Mouse (Mus musculus) heart, adult 2 months (tissue): ENCODE results near the gene Neurl2. TPM values are rescaled to one million over a fixed set of nuclear protein-coding genes. Genes with fewer than 3 reads are reported as not detected.
"Not testable (repeated sequence)": the region's sequence is repeated elsewhere in the genome, so short reads cannot be mapped to it uniquely, and the experiment has no call there.

Experiments used
- DNase-seq, 2 experiments: peaks; one replicate each; pipeline ENCODE4 v3.0.0; 2021
- H3K27ac ChIP-seq: fragments of 200-600 bp; 2 replicates; pipeline ENCODE4 v1.8.1; 2022
- H3K27me3 ChIP-seq: fragments of 200-500 bp; 2 replicates; pipeline ENCODE4 v1.6.1; 2012; ENCODE audit warnings: mild to moderate bottlenecking, low read length, inconsistent platforms, mixed read lengths; ENCODE audit not compliant: control insufficient read depth, insufficient read depth
- H3K36me3 ChIP-seq: fragments of 200-500 bp; 2 replicates; pipeline ENCODE4 v1.6.1; 2012; ENCODE audit warnings: low read length, inconsistent platforms; ENCODE audit not compliant: control insufficient read depth, insufficient read depth
- H3K4me1 ChIP-seq: fragments of 200-500 bp; 2 replicates; pipeline ENCODE4 v1.6.1; 2011; ENCODE audit warnings: low read length; ENCODE audit not compliant: control insufficient read depth, insufficient read depth
- H3K4me3 ChIP-seq: fragments of 200-600 bp; 2 replicates; pipeline ENCODE4 v1.8.1; 2022
- H3K79me2 ChIP-seq: fragments of 200-500 bp; replicated peaks from 2 replicates; pipeline ENCODE4 v1.6.1; 2012; ENCODE audit warnings: mild to moderate bottlenecking, inconsistent platforms, low read length, moderate library complexity, mixed read lengths; ENCODE audit not compliant: control insufficient read depth, insufficient read depth
- H3K9ac ChIP-seq: fragments of 200-500 bp; 2 replicates; pipeline ENCODE4 v1.6.1; 2012; ENCODE audit warnings: low read depth, mild to moderate bottlenecking, control low read depth, inconsistent platforms, low read length, mixed read lengths
- CTCF ChIP-seq: fragments of 200-600 bp; IDR thresholded peaks from 2 replicates; pipeline ENCODE4 v1.8.1; 2022; ENCODE audit warnings: antibody characterized with exemption, mild to moderate bottlenecking, moderate library complexity
- EP300 ChIP-seq: fragments of 200-500 bp; IDR thresholded peaks from 2 replicates; pipeline ENCODE4 v1.6.1; 2011; ENCODE audit warnings: low read depth, low read length, control low read depth; ENCODE audit not compliant: insufficient read depth
- POLR2A ChIP-seq: fragments of 200-500 bp; IDR thresholded peaks from 2 replicates; pipeline ENCODE4 v1.6.1; 2011; ENCODE audit warnings: mild to moderate bottlenecking, low read depth, low read length, control low read depth; ENCODE audit not compliant: insufficient read depth
- WGBS: fragments of 180-500 bp; shearing (Covaris S2); methylation state at CpG from one replicate; pipeline ENCODE4 v1.1.7; 2018; 5-methylcytosine and 5-hydroxymethylcytosine counted together
- intact Hi-C: fragments of 180-260 bp; cut with DNase I; formaldehyde crosslinking; loops from one replicate; pipeline ENCODE4 v1.15.1; 2025
- polyA plus RNA-seq: library from polyadenylated mRNA; depleted of rRNA; stranded (reverse); fragments of >200 nt; gene quantifications from 2 replicates; pipeline ENCODE4 v1.2.3, GENCODE M21; 2012
- total RNA-seq, 2 experiments: library from RNA; stranded (reverse); gene quantifications; 2 replicates each; pipeline ENCODE4 v1.2.3; 2021

Gene Neurl2
- total and polyA plus RNA-seq, 3 experiments, result 47.2 to 54.8 (median 49.2) TPM

DNA sequence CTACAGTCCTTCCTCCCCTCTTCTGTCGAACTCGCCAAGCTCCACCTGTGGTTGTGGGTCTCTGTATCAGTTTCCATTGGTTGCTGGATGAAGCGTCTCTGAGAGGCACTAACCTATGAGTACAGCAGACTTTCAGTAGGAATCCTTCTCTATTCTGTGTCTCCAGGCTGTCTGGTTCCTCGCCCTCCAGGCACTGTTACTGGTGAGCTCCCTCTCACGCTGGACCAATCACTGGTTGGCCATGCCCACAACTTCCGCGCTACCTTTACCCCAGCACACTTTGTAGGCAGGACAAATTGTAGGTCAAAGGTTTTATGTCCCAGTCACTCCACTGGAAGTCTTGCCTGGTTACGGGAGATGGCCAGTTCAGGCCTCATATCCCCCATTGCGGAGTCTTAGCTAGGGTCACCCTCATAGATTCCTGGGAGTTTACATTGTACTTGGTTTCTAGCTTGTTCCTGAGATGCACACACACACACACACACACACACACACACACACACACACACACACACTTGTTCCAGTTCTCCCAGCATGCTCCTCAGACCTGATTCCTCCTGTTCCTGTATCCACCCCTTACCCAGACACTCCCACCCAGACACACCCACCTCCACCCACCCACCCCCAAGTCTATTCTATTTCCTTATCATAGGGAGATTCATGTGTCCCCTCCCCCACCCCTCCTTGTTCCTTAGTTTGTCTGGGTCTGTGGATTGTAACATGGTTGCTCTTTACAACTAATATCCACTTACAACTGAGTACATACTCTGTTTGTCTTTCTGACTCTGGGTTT, 26.6 kb upstream of the Neurl2 start:
- H3K36me3 ChIP-seq, result no peaks in the 10 kb centered on the region
- H3K27ac ChIP-seq, result no peak overlapping the region
- intact Hi-C loops, result no loop called here
- H3K4me1 ChIP-seq, result peaks cover 12% of the 10 kb centered on the region
- DNase-seq, result no peak
- H3K27me3 ChIP-seq, result no peaks in the 10 kb centered on the region
- H3K79me2 ChIP-seq, result no peaks in the 10 kb centered on the region
- WGBS, result 85% methylated on average over 9 of the region's 9 CpGs
- H3K9ac ChIP-seq, result no peak overlapping the region
- no peak for TF ChIP-seq EP300
- no peak overlapping the region for H3K4me3 ChIP-seq

GRCm38 (mm10) chr2:164859155-164859554, 25.9 kb upstream of the Neurl2 start:
- DNase-seq, result no peak
- TF ChIP-seq EP300 (no peak), CTCF (no peak), POLR2A (no peak)
- no peak overlapping the region for H3K9ac ChIP-seq
- WGBS, result 72% methylated on average over 2 of the region's 2 CpGs
- no peaks in the 10 kb centered on the region for H3K36me3 ChIP-seq
- no peaks in the 10 kb centered on the region for H3K79me2 ChIP-seq
- no peak overlapping the region for H3K27ac ChIP-seq
- peaks cover 12% of the 10 kb centered on the region for H3K4me1 ChIP-seq
- no peaks in the 10 kb centered on the region for H3K27me3 ChIP-seq
- H3K4me3 ChIP-seq, result no peak overlapping the region
- intact Hi-C loops, result no loop called here

DNA sequence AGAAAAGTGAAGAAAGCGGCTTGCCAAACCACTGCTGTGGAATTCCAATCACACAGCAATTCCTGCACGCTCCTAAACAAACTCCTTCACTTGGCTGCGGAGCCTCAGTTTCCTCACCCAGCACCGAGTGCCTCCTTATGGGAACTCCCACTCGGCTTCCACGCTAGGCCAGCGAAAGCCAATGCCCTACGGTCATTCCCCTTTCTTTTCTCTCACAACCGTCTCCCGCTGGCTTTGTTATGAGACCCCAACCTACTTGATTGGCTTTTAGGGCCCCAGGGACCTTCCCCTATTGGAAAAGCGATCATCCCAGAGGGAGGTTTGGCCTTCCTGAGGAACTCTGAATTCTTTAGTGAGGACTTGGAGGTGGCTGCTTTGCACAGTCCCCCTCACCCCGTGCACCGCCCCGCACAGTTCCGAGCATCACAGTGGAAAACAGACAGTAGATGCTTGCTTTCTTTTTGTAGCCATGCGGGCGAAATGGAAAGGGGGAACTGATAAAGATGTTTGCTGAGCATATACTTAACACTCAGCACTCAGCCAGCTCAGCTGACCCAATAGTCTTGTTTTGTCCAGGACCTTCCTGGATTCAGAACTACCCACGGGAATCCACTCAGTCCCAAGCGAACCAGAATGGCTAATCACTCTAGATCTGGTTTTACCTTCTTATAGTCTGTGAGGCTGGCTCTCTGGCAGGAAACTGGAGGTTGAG, 24.7 kb upstream of the Neurl2 start:
- Histone ChIP-seq H3K27me3 (no peaks in the 10 kb centered on the region), H3K79me2 (no peaks in the 10 kb centered on the region), H3K4me3 (peak overlapping the region; percentile 47), H3K27ac (peak overlapping the region; percentile 83), H3K36me3 (no peaks in the 10 kb centered on the region), H3K4me1 (peaks cover 12% of the 10 kb centered on the region), H3K9ac (peak overlapping the region; percentile 67)
- 23% methylated on average over 19 of the region's 19 CpGs for WGBS
- no peak for TF ChIP-seq EP300
- no peak for TF ChIP-seq POLR2A
- no peak for TF ChIP-seq CTCF
- no peak for DNase-seq
- intact Hi-C loops, result loop anchor here (2.0 kb wide), 1 partner anchor 21 kb away; the partner anchor contains the start of gene Pcif1

- H3K27me3 ChIP-seq, result no peaks in the 10 kb centered on the region
Measured at GRCm38 (mm10) chr2:164857101-164857821, 24.0 kb upstream of the Neurl2 start, which contains the start of gene Pltp. Pltp (minus strand) TSS chr2:164857711.

GRCm38 (mm10) chr2:164856309-164857100, 23.2 kb upstream of the Neurl2 start:
- no peaks in the 10 kb centered on the region for H3K79me2 ChIP-seq
- WGBS, result 3% methylated on average over 42 of the region's 42 CpGs
- peak overlapping the region; percentile 67 for H3K9ac ChIP-seq
- peaks cover 4% of the 10 kb centered on the region; the same call in 1 of the 2 replicates for H3K4me1 ChIP-seq
- TF ChIP-seq POLR2A, result no peak
- TF ChIP-seq CTCF, result peak; percentile 32; the same call in 1 of the 2 replicates
- TF ChIP-seq EP300, result no peak
- peak; percentile 49 to 63 for DNase-seq
- H3K4me3 ChIP-seq, result peak overlapping the region; percentile 47
- intact Hi-C loops, result loop anchor here (2.0 kb wide), 1 partner anchor 22 kb away; the partner anchor contains the start of gene Pcif1
- H3K36me3 ChIP-seq, result no peaks in the 10 kb centered on the region
- H3K27ac ChIP-seq, result peak overlapping the region; percentile 83
- H3K27me3 ChIP-seq, result no peaks in the 10 kb centered on the region

More at GRCm38 (mm10) chr2:164857101-164857821, 24.0 kb upstream of the Neurl2 start, which contains the start of gene Pltp:
- Histone ChIP-seq H3K27ac (peak within 1 kb of the TSS; percentile 83), H3K9ac (peak within 1 kb of the TSS; percentile 67), H3K79me2 (no peaks in the 10 kb centered on the region), H3K4me1 (peaks cover 8% of the 10 kb centered on the region), H3K36me3 (no peaks in the 10 kb centered on the region), H3K4me3 (peak within 1 kb of the TSS; percentile 47)
- intact Hi-C loops, result loop anchor here (2.0 kb wide), 1 partner anchor 22 kb away; the partner anchor contains the start of gene Pcif1
- TF ChIP-seq CTCF (no peak), POLR2A (0 out of 2 replicates have a peak, but pooled peaks have one; percentile 44)
- peak; percentile 81 for DNase-seq
- WGBS, result 2% methylated on average over 47 of the region's 47 CpGs

DNA sequence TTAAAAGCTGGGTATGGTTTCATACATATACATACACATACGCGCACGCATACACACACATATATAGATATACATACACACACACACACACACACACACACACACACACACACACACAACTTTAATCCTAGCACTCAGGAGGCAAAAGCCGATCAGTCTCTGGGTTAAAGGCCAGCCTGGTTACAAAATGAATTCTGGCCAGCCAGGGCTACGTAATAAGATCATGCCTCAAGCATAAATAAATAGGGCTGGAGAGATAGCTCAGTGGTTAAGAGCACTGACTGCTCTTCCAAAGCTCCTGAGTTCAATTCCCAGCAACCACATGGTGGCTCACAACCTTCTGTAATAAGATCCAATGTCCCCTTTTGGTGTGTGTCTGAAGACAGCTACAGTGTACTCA, 22.3 kb upstream of the Neurl2 start:
- DNase-seq, H3K36me3 ChIP-seq, H3K79me2 ChIP-seq, H3K4me3 ChIP-seq, H3K4me1 ChIP-seq, H3K9ac ChIP-seq, H3K27ac ChIP-seq, H3K27me3 ChIP-seq: not testable (repeated sequence)
- intact Hi-C loops, result loop anchor here (2.0 kb wide), 1 partner anchor 21 kb away; no protein-coding TSS in a partner anchor
- 89% methylated on average over 5 of the region's 5 CpGs for WGBS
